Mouse (Mus musculus) left cerebral cortex, postnatal 36 days (tissue): Measurements from ENCODE around the gene Crtc1. TPM values are rescaled to one million over a fixed set of nuclear protein-coding genes. Genes with fewer than 3 reads are reported as not detected.

ENCODE experiments used
- DNase-seq, 2 experiments: peaks; one replicate each; pipeline ENCODE4 v3.0.0; 2021 to 2022; ENCODE audit warnings: low spot score in 2 of 2, mixed read lengths in 1 of 2
- intact Hi-C: fragments of 180-260 bp; cut with DNase I; formaldehyde crosslinking; loops from one replicate; pipeline ENCODE4 v1.15.1; 2025
- total RNA-seq, 2 experiments: library from RNA; stranded (reverse); gene quantifications; 2 replicates each; pipeline ENCODE4 v1.2.3; 2021

Crtc1 gene
- total RNA-seq, 2 experiments from 2014 or later, result 116 to 140 TPM

- intact Hi-C loops, result no loop called here
- no peak for DNase-seq
Observed at GRCm38 (mm10) chr8:70465701-70466100, 26.3 kb upstream of the Crtc1 start.

GRCm38 (mm10) chr8:70464162-70464561, 24.8 kb upstream of the Crtc1 start:
- no peak for DNase-seq
- intact Hi-C loops, result no loop called here

GRCm38 (mm10) chr8:70463306-70463705, 23.9 kb upstream of the Crtc1 start:
- intact Hi-C loops, result no loop called here
- DNase-seq, result peak; percentile 72 to 81

- intact Hi-C loops, result no loop called here
- DNase-seq, result no peak
Observed at GRCm38 (mm10) chr8:70462516-70462813, 23.1 kb upstream of the Crtc1 start.

GRCm38 (mm10) chr8:70461765-70462515, 22.6 kb upstream of the Crtc1 start:
- peak in 1 of 2 experiments; percentile 48 for DNase-seq

DNA sequence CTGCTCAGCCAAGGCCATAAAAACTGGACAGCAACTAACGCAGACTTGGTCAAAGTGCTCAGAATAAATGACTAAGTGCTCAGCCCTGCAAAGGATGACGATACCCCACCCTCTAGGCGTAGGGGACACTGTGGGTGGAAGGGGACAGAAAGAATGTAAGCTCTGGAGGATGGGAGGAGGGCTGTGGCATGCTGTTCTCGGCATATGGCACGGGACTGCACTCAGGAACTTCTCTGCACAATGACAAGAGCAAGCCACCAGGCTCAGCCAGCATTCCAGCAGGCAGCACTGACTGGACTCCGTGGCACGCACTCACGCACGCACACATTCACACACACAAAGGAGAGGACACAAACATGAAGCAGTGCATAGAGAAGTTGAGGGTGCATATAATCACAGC, 21.2 kb upstream of the Crtc1 start:
- DNase-seq, result no peak
- intact Hi-C loops, result no loop called here

More at GRCm38 (mm10) chr8:70461765-70462515, 22.6 kb upstream of the Crtc1 start:
- intact Hi-C loops, result no loop called here

GRCm38 (mm10) chr8:70460199-70460598, 20.8 kb upstream of the Crtc1 start:
- DNase-seq, result no peak
- intact Hi-C loops, result no loop called here

- intact Hi-C loops, result loop anchor here (5.0 kb wide), 1 partner anchor 43 kb away; no protein-coding TSS in a partner anchor
- no peak for DNase-seq
Observed at GRCm38 (mm10) chr8:70459636-70460035, 20.3 kb upstream of the Crtc1 start.

- no peak for DNase-seq
- intact Hi-C loops, result loop anchor here (5.0 kb wide), 1 partner anchor 44 kb away; no protein-coding TSS in a partner anchor
Observed at GRCm38 (mm10) chr8:70458462-70458861, 19.1 kb upstream of the Crtc1 start.

DNA sequence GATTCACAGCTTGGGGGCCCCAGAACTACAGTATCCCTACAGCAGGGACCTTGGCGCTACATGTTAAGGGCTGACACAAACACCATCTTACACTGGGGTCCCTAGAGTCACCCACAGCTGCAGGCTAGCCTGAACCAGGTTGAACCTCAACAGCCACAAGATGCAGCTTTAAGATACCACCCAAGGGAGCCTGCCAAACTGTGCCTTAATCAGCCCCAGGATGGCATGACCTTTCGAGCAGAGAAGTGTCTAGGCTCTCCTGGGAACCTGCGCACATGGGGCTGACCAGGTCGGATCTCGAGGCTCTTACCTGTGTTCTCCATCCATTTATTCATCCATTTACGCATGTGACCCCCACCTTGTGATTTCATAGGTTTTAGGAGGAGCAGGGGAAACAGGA, 18.5 kb upstream of the Crtc1 start:
- intact Hi-C loops, result loop anchor here (5.0 kb wide), 1 partner anchor 44 kb away; no protein-coding TSS in a partner anchor
- DNase-seq, result no peak

DNA sequence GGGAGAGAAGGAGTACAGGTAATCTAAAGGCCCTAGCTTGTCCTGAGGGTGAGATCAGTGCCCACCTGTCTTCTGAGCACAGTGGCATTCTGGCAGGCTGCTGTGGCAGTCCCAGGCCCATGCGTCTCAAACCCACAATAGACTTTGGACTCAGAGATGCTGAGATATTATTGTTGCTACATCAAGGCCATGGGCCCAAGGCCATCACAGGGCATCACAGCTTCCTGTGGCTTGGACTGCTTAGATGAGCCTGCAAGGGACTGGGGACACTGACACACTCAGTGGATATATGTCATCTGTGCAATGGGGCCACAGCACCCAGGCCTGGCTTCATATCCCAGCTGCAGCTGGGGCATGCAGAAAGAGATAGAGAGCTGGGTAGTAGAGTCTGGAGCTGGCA, 17.6 kb upstream of the Crtc1 start:
- intact Hi-C loops, result loop anchor here (5.0 kb wide), 1 partner anchor 45 kb away; no protein-coding TSS in a partner anchor
- DNase-seq, result no peak

GRCm38 (mm10) chr8:70453852-70454251, 14.5 kb upstream of the Crtc1 start:
- DNase-seq, result peak; percentile 57 to 61
- intact Hi-C loops, result loop anchor here (5.0 kb wide), 2 partner anchors 33 to 37 kb away; partner anchors contain the start of gene Tmem59l

DNA sequence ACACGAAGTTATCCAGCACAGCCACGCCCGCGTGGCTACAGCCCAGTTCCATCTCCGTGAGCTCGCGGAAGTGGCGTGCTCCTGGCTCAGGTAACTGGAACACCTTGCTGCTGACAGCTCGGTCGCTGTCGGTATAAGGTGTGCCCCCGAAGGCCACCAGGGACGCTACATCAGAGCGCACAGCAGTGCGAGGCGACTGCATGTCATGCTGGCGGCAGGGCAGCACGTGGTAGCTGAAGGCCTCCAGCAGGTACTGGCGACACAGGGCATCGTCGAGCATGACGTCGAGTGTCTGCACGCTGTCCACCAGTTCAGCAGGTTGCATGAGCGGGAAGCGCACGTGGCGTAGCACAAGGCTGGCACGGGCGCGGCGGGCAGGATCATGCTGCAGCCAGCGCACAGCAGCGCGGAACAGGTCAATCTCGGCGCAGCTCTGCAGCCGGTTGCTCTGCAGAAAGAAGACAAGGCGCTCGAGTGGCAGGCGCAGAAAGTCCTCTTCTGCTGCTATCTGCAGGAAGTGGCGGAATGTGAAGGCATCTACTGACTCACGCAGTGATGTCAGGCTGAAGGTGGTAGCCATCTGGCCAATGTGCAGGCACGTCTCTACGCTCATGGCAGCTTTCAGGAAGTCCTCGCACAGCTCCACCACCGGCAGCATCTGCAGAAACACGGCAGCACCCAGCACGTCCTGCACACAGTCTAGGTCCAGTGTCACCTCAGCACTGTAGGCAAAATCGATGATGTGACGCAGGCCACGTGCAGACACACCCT, 13.0 kb upstream of the Crtc1 start:
- DNase-seq, result peak in 1 of 2 experiments; percentile 51
- intact Hi-C loops, result loop anchor here (5.0 kb wide), 2 partner anchors 35 kb away; partner anchors contain the start of gene Tmem59l

GRCm38 (mm10) chr8:70447639-70448420, 8.5 kb upstream of the Crtc1 start:
- DNase-seq, result no peak
- intact Hi-C loops, result no loop called here

GRCm38 (mm10) chr8:70445988-70446387, 6.6 kb upstream of the Crtc1 start:
- no peak for DNase-seq
- intact Hi-C loops, result no loop called here

DNA sequence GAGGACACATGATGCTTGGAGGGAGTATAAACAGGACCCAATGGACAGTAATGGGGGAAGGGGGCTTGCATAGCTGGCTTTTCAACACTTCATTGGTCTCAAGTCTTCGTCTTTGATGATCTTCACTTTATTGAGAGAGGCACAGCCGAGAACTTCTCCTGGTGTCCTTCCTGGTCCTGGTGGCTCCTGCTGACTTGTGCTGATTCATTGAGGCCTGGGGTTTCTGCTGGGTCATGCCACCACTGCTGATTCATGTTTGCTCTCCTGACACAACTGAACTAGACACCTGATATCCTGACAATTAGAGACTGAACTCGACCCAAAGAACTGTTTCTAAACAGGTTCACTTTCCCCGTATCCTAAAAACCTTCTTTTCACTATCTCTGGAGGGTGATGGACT, 3.9 kb upstream of the Crtc1 start:
- intact Hi-C loops, result no loop called here
- no peak for DNase-seq

DNA sequence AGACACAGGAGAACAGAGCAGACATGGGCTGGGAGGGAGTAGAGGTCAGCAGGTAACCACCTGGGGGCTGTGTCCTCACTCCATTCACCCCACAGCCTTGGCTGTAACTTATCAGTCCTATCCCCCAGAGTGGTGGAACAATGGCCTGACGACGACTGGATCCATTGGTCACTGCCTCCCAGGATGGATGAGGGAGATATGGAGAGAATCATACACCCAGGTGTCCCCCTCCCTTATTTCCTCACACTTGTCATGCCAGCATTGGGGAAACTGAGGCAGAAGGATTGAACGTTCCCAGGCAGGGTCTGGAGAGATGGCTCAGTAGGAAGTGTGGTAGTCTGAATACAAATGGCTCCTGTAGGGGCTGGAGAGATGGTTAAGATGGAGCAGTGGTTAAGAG, 2.2 kb upstream of the Crtc1 start:
- intact Hi-C loops, result no loop called here
- no peak for DNase-seq

DNA sequence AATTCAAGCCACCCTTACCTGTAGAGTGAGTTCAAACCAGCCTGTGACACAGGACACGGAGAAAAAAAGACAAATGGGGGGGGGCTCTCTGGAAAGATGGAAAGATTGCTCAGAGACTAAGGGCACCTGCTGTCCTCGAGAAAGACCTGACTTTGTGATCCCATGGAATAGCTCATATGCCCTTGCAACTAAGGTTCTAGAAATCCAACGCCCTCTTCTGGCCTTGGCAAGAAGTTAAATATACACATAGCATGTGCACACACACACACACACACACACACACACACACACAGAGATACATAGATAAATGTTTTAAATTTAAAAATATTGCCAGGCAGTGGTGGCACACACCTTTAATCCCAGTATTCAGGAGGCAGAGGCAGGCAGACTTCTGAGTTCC, 867 bp upstream of the Crtc1 start:
- intact Hi-C loops, result no loop called here
- no peak for DNase-seq

GRCm38 (mm10) chr8:70439848-70440179, 435 bp upstream of the Crtc1 start:
- intact Hi-C loops, result loop anchor here (5.0 kb wide), 1 partner anchor 62 kb away; no protein-coding TSS in a partner anchor
- DNase-seq, result no peak

DNA sequence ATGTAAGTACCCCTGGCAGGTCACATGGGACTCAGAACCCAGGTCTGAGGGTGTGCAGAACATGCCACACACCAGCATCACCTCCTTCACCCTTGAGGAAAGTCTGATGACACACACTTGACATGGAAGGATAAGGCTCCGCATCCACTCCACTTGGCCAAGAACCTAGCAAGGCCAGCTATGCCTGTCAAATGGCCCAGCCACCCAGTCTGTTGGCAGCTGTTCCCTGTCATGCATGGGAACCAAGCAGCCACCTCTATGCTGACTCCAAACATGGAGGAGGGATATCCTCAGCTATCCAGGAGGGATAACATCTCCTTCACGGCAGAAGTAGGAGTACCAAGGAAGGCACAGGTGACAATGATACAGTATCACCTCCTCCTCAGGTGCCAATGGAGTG, 956 bp downstream of the Crtc1 start:
- intact Hi-C loops, result loop anchor here (5.0 kb wide), 1 partner anchor 64 kb away; no protein-coding TSS in a partner anchor

More for the DNA sequence above, 956 bp downstream of the Crtc1 start:
- no peak for DNase-seq
